Mouse (Mus musculus) ES-E14 (cell line): ENCODE measurements at regions not wholly inside any gene's neighbourhood (a gene's known extent, or its start where the extent isn't known, plus 50 kb on each side); places are given as distances from the start of the nearest gene placed in this dataset.

ENCODE experiments used
- HCFC1 ChIP-seq: IDR thresholded peaks from 2 replicates; pipeline ENCODE4 v1.6.1; 2012; ENCODE audit warnings: low read length, inconsistent platforms, borderline replicate concordance; ENCODE audit not compliant: insufficient read depth
- MAFK ChIP-seq: IDR thresholded peaks from 2 replicates; pipeline ENCODE4 v1.6.1; 2014; ENCODE audit warnings: mild to moderate bottlenecking, low read depth, low read length, inconsistent platforms; ENCODE audit not compliant: insufficient read depth
- ZNF384 ChIP-seq: IDR thresholded peaks from 2 replicates; pipeline ENCODE4 v1.6.1; 2012; ENCODE audit warnings: low read depth, low read length, inconsistent platforms

DNA sequence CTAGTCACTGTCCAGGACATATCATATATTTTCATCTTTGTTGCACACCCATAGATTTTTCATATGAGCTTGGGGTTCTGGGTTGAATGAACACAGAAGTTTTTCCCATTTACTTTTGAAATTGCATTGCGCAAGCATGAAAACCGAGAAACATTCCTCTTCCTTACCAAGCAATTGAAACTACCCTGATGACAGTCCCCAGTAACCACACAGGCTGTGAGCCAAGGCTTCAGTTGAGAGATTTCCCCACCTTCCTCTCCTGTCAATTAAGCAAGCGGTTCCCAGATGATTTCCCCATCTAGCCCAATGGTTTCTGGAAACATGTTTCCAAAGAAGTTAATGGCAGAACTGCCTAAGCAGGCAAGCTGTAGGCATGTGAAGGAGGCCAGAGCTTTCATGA lies 81.8 kb upstream of the Inhba start:
- TF ChIP-seq HCFC1 (no peak), MAFK (no peak), ZNF384 (no peak)
